Mouse (Mus musculus) liver, embryonic 14.5 days (tissue): ENCODE measurements around the gene Pla2g3.

Experiments
- CTCF ChIP-seq: IDR thresholded peaks from 2 replicates; pipeline ENCODE4 v1.5.1; 2016; ENCODE audit warnings: antibody characterized with exemption, low read depth, control low read depth
- EP300 ChIP-seq: IDR thresholded peaks from 2 replicates; pipeline ENCODE4 v1.6.1; 2016; ENCODE audit warnings: antibody characterized with exemption, low read depth

DNA sequence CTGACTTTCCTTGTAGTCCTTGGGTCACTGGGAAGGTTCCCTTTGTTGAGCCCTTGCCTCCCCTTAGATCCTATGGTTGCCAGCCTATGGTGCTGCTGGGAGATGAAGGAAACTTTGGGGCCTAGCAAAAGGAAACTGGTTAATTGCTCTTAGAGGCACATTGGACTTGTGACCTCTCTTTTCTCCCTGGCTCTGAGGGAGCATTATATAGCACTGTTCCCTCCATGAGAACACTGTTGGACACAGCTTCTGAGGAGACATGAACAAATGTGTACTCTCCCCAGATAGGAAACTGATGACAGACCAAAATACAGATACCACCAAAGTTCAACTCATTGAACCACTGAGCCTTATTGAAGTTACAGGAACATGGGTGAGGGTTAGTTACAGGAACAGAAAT, 12.6 kb upstream of the Pla2g3 start:
- TF ChIP-seq CTCF (no peak), EP300 (no peak)
